Mouse (Mus musculus) neural tube, embryonic 13.5 days (tissue): ENCODE measurements around the gene Mphosph8. TPM values are rescaled to one million over a fixed set of nuclear protein-coding genes. Genes with fewer than 3 reads are reported as not detected.
A peak's percentile ranks its signal among the peaks of the same experiment; 100 is the strongest.

Source experiments
- ATAC-seq: fragments of 200-750 bp; cut with Nextera tagmentation; 2 replicates; pipeline ENCODE4 v1.8.0; 2017; ENCODE audit warnings: low read depth, mild to moderate bottlenecking, moderate TSS enrichment, moderate library complexity
- H3K27ac ChIP-seq: fragments of 300-500 bp; sonication (generic); replicated peaks from 2 replicates; pipeline ENCODE4 v1.5.1; 2015; ENCODE audit warnings: moderate library complexity, mild to moderate bottlenecking, inconsistent platforms
- H3K27me3 ChIP-seq: fragments of 300-500 bp; sonication (generic); 2 replicates; pipeline ENCODE4 v1.6.1; 2015; ENCODE audit warnings: mild to moderate bottlenecking, inconsistent platforms
- H3K36me3 ChIP-seq: fragments of 300-500 bp; sonication (generic); 2 replicates; pipeline ENCODE4 v1.6.1; 2015; ENCODE audit warnings: mild to moderate bottlenecking, inconsistent platforms
- H3K4me1 ChIP-seq: fragments of 300-500 bp; sonication (generic); replicated peaks from 2 replicates; pipeline ENCODE4 v1.6.1; 2015; ENCODE audit warnings: inconsistent platforms
- H3K4me2 ChIP-seq: fragments of 300-500 bp; sonication (generic); 2 replicates; pipeline ENCODE4 v1.6.1; 2015; ENCODE audit warnings: inconsistent platforms, mild to moderate bottlenecking, moderate library complexity
- H3K4me3 ChIP-seq: fragments of 300-500 bp; sonication (generic); 2 replicates; pipeline ENCODE4 v1.5.1; 2015; ENCODE audit warnings: mild to moderate bottlenecking, inconsistent platforms
- H3K9ac ChIP-seq: fragments of 300-500 bp; sonication (generic); 2 replicates; pipeline ENCODE4 v1.6.1; 2015; ENCODE audit warnings: moderate library complexity, mild to moderate bottlenecking, inconsistent platforms
- H3K9me3 ChIP-seq: fragments of 300-500 bp; sonication (generic); 2 replicates; pipeline ENCODE4 v1.6.1; 2016; ENCODE audit warnings: inconsistent platforms
- WGBS: fragments of 180-500 bp; shearing (Covaris S2); methylation state at CpG from one replicate; pipeline ENCODE4 v1.1.7; 2015; 5-methylcytosine and 5-hydroxymethylcytosine counted together
- polyA plus RNA-seq: library from polyadenylated mRNA; unstranded; fragments of >200 nt; fragmentation: Nextera tagmentation; extraction: Ambion mirVana; gene quantifications from 2 replicates; pipeline ENCODE4 v1.2.1, GENCODE M21; 2015

Gene Mphosph8
- 46.0 and 48.3 TPM in 2 replicates for polyA plus RNA-seq

DNA sequence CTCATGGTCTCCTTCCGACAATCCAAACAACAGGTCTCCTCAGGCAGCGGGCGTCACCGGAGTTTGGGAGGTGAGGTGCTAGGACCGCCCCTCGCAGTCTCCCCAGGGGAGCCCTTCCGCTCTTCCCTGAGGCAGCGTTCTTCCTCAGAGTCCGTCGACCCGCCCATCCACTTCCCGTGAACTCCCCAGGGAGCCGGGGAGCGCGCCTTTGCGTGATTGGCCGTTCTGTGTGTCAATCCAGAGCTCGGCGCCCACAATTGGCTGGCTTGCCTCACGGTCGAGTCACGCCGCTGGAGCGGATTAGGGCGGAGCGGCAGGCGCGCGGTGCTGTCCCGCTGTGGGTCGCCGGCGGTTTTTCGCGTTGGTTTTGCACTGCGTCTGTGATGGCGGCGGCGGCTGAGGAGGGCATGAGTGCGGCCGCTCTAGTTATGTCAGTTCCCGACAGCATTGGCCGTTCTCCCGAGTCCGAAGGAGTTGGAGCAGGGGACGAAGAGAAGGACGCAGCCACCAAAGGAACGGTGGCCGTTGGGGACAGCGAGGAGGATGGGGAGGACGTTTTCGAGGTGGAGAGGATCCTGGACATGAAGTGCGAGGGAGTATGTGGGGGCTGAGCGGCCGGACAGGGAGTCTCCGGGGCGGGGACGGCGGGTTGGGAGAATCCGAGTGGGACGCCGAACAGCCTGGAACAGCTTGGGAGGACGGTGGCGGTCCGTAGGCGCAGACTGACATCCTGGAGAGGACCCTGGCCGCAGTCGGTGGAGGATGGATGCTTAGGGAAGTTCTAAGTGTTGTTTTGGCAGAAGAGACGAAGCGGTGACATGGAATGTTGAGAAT, at the start of gene Mphosph8:
Mphosph8 (plus strand) TSS at position 280 of the 834 bp plus-strand sequence.
- ATAC-seq = peak; percentile 100
- Histone ChIP-seq H3K4me1 (peaks cover 31% of the 10 kb centered on the region), H3K9me3 (no peaks in the 10 kb centered on the region), H3K27ac (peak within 1 kb of the TSS; percentile 92), H3K27me3 (no peaks in the 10 kb centered on the region), H3K9ac (peak within 1 kb of the TSS; percentile 93), H3K36me3 (peaks cover 7% of the 10 kb centered on the region), H3K4me2 (peak within 1 kb of the TSS; percentile 90), H3K4me3 (peak within 1 kb of the TSS; percentile 93)
- WGBS = under 1% methylated on average over 70 of the region's 70 CpGs

DNA sequence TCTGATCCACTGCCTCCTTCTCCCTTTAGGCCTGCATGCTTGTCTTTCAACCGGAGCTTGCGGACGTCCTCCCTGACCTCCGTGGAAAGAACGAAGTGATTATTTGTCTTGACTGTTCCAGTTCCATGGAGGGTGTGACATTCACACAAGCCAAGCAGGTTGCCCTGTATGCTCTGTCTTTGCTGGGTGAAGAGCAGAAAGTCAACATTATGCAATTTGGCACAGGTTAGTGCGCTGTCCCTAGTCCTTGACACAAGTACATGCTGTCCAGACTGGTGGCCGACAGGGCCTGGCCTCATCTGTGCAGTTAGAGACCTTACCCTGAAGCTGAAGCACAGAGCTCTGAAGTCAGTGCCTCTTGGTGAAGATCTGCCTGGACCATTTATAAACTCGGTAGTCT, 47.6 kb upstream of the Mphosph8 start:
- Histone ChIP-seq H3K27ac (no peak overlapping the region), H3K36me3 (no peaks in the 10 kb centered on the region), H3K9ac (no peak overlapping the region), H3K4me1 (no peaks in the 10 kb centered on the region), H3K27me3 (no peaks in the 10 kb centered on the region), H3K9me3 (no peaks in the 10 kb centered on the region), H3K4me3 (no peak overlapping the region), H3K4me2 (no peak overlapping the region)
- whole genome bisulfite sequencing = 89% methylated on average over 8 of the region's 8 CpGs
- no peak for ATAC-seq

DNA sequence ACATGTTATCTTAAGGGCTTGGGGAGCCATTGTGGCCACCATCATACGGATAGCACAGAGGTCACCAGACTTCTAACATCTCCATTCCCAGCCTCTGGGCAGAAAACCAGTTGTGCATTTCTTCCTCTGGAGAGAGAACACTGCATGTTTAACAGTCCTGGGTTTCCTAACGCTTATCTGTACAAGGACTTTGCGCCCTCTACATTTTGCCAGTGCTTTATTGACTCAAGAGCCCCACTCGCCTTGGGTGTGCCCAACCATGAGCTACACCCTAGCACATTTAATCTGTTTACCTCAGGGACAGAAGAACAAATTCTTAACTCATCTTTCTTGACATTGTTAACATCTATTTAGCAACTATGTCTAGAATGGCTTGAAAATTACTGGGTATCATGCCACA, 41.8 kb upstream of the Mphosph8 start:
- Histone ChIP-seq H3K4me1 (no peaks in the 10 kb centered on the region), H3K4me2 (no peak overlapping the region), H3K9me3 (no peaks in the 10 kb centered on the region), H3K4me3 (no peak overlapping the region), H3K36me3 (no peaks in the 10 kb centered on the region), H3K27me3 (no peaks in the 10 kb centered on the region), H3K9ac (no peak overlapping the region), H3K27ac (no peak overlapping the region)
- WGBS = 90% methylated on average over 4 of the region's 4 CpGs
- ATAC-seq = no peak

DNA sequence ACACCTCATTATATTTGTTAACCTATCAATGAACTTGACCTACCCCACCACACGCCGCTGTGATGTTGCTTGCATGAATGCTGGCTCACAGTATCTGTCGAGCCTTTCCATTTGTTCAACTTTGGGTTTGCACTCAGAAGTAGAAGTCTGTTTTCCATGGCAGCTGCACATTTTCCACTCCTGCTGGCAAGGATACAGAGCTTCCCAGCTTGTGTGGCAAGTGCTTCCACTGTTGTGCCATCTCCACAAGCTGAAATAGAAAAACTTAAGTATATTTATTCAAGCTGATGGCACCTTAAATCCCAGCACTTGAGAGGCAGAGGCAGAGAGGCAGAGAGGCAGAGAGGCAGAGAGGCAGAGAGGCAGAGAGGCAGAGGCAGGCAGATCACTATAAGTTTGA, 39.7 kb upstream of the Mphosph8 start:
- WGBS = 91% methylated on average over 3 of the region's 3 CpGs
- no peaks in the 10 kb centered on the region for H3K36me3 ChIP-seq
- no peak overlapping the region for H3K27ac ChIP-seq
- H3K4me1 ChIP-seq = no peaks in the 10 kb centered on the region
- ATAC-seq = no peak
- H3K9me3 ChIP-seq = no peaks in the 10 kb centered on the region
- H3K4me3 ChIP-seq = no peak overlapping the region
- H3K27me3 ChIP-seq = no peaks in the 10 kb centered on the region
- no peak overlapping the region for H3K9ac ChIP-seq
- H3K4me2 ChIP-seq = no peak overlapping the region

DNA sequence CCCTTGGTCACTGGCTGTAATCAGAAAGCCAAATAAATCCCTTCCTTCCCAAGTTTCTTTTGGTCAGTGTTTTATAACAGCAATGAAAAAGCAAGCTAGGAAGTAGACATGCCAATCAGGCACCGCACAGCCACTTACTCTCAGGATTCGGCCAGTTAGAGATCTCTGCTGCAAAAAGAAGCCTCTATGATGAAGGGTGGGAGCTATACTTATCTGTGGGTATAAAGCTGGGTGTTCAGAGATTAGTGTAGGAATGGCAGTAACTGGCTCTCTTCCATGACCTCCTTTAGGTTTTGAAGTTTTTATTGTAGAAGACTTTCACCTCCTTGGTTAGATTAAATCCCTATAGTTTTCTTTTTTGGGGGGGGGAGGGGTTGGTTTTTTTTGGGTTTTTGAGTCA, 36.9 kb upstream of the Mphosph8 start:
- Histone ChIP-seq H3K4me2 (no peak overlapping the region), H3K27ac (no peak overlapping the region), H3K9me3 (no peaks in the 10 kb centered on the region), H3K4me3 (no peak overlapping the region), H3K9ac (no peak overlapping the region), H3K4me1 (no peaks in the 10 kb centered on the region), H3K36me3 (no peaks in the 10 kb centered on the region), H3K27me3 (no peaks in the 10 kb centered on the region)
- no peak for ATAC-seq
- WGBS = 93% methylated on average over 2 of the region's 2 CpGs

DNA sequence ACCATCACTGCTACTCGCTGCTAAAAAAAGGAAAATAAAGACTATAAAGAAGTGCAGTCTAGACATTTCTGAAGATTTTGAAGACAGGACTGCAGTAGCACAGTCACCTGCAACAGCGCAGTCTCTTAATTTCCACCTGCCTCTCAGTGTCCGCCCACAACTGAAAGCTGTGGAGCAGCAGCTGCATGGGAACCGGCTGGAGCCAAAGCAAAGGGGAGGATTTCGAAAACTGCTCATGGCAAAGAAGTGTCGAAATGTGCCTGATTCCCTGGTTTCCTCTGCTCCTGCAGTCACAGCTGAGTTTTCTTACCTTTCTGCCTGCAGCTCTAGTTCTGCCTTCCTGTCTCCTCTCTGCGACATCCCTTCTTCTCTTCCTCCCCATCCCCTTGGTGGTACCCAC, 20.8 kb upstream of the Mphosph8 start:
- H3K9ac ChIP-seq = no peak overlapping the region
- H3K27ac ChIP-seq = no peak overlapping the region
- no peak overlapping the region for H3K4me2 ChIP-seq
- no peak overlapping the region for H3K4me3 ChIP-seq
- 60% methylated on average over 7 of the region's 7 CpGs for WGBS
- H3K4me1 ChIP-seq = no peaks in the 10 kb centered on the region
- H3K36me3 ChIP-seq = no peaks in the 10 kb centered on the region
- ATAC-seq = no peak
- H3K9me3 ChIP-seq = no peaks in the 10 kb centered on the region
- no peaks in the 10 kb centered on the region for H3K27me3 ChIP-seq

DNA sequence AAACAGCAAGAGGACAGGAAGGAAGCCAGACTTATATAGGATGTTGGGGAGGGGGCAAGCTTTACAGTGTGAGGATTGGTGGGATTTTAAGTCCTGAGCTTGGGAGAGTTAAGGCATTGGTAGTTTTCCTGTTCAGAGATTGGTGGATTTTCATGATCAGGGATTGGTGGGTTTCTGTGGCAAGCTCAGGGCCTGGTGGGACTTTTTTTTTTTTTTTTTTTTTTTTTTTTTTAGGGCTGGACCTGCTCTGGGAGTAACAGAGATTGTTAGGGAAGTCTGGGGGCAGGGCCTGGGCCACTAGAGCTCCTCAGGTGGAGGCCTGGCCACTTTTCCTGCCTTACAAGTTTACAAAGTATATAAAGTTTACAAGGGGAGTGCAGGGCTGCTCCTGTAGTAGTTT, 18.6 kb upstream of the Mphosph8 start:
- no peak overlapping the region for H3K4me3 ChIP-seq
- H3K4me1 ChIP-seq = no peaks in the 10 kb centered on the region
- no peaks in the 10 kb centered on the region for H3K27me3 ChIP-seq
- no peaks in the 10 kb centered on the region for H3K36me3 ChIP-seq
- peaks cover 3% of the 10 kb centered on the region; the same call in 1 of the 2 replicates for H3K9me3 ChIP-seq
- no peak overlapping the region for H3K27ac ChIP-seq
- no peak overlapping the region for H3K9ac ChIP-seq
- no peak overlapping the region for H3K4me2 ChIP-seq
- no peak for ATAC-seq

DNA sequence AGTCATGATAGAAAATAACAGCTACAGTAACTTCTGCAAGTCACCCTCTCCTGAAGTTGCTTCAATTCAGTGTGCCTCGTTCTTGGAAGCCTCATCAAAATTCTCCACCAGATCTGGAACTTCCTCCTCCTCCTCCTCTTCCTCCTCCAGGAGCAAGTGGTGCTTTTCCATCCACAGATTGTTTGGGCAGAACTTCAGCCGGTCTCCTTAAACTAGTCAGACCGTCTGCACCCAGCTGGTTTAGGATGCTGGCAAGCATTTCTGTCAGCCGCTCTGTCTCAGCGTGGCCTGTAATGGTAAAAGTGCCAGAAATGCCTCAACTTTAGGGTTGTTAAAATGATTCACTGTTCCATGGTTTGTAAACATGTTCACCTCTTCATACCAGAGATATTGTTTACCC, 2.4 kb upstream of the Mphosph8 start:
- H3K4me2 ChIP-seq = no peak overlapping the region
- no peak overlapping the region for H3K4me3 ChIP-seq
- H3K4me1 ChIP-seq = peaks cover 24% of the 10 kb centered on the region
- H3K36me3 ChIP-seq = no peaks in the 10 kb centered on the region
- ATAC-seq = no peak
- no peaks in the 10 kb centered on the region for H3K27me3 ChIP-seq
- no peak overlapping the region for H3K27ac ChIP-seq
- H3K9ac ChIP-seq = no peak overlapping the region
- no peaks in the 10 kb centered on the region for H3K9me3 ChIP-seq
- 65% methylated on average over 5 of the region's 5 CpGs for WGBS

DNA sequence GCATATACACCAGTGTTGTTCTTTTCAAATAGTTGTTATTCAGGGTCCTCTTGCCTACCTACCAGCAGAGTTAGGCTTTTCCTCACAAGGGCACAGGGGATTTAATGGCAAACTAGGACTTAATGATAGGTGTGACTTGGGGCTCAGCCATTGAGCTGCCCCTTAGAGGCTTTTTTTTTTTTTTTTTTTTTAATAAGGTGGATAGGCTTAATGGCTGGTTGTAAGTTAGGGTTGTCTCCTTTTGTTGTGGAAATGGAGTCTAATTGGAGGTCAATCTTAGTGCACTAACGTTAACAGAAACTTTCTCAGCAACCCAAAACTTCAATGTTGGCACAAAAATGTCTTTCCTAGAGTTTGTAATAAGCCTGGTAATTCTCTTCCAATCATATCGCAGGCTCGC, 1.1 kb upstream of the Mphosph8 start:
- Histone ChIP-seq H3K4me2 (peak overlapping the region; percentile 62), H3K4me3 (peak overlapping the region; percentile 93), H3K4me1 (peaks cover 31% of the 10 kb centered on the region), H3K9me3 (no peaks in the 10 kb centered on the region), H3K27ac (no peak overlapping the region), H3K27me3 (no peaks in the 10 kb centered on the region), H3K9ac (peak overlapping the region; percentile 93; the same call in 1 of the 2 replicates), H3K36me3 (no peaks in the 10 kb centered on the region)
- no peak for ATAC-seq
- 56% methylated on average over 3 of the region's 3 CpGs for WGBS

DNA sequence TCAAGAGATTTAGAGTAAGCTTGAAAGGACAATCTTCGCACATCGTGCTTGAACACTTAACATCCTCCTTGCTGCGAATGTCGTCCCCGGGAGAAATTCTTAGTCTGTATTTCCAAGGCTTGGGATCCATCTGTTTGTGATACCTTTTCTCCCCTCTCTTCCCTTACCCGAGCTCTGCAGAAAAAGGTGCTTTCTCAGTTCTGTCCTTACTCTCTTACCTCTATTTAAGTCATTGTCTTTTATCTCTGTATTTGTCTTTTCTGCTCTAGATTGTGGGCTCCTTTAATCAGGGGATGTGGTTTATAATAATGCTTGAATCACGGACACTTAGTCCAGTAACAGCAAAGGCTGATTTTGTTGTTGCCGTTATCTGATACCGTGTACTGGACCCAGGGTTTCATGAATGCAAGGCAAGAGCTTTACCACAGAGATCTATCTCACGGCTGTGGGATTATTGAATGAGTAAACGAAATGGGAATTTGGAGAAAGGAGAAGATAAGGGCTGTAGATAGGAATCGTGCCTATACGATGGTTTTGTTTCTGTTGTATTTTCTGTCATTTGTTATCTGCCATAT, 1.1 kb downstream of the Mphosph8 start:
- peak overlapping the region; percentile 93 for H3K4me3 ChIP-seq
- H3K27me3 ChIP-seq = no peaks in the 10 kb centered on the region
- H3K9me3 ChIP-seq = no peaks in the 10 kb centered on the region
- peak overlapping the region; percentile 92 for H3K27ac ChIP-seq
- peak overlapping the region; percentile 93 for H3K9ac ChIP-seq
- peaks cover 31% of the 10 kb centered on the region for H3K4me1 ChIP-seq
- WGBS = 9% methylated on average over 13 of the region's 13 CpGs
- H3K36me3 ChIP-seq = peaks cover 12% of the 10 kb centered on the region
- no peak for ATAC-seq
- peak overlapping the region; percentile 90 for H3K4me2 ChIP-seq

DNA sequence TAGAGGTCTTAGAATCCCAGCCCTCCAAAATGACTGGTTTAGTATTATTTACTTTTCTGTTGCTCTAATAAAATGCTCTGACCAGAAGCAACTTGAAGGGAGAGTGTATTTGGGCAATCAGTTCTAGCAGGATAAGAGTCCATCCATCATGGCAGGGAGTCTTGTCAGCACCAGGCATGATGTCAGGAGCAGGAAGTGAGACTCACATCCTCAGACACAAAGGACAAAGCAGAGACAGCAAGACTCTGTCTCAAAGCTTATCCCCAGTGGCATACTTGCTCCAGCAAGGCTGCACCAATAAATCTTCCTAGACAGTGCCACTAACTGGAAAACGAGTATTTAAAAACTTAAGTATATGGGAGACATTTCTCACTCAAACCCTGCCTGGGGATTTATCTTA, 17.4 kb downstream of the Mphosph8 start:
- Histone ChIP-seq H3K4me1 (no peaks in the 10 kb centered on the region), H3K9ac (no peak overlapping the region), H3K27me3 (no peaks in the 10 kb centered on the region), H3K27ac (no peak overlapping the region), H3K4me2 (no peak overlapping the region), H3K36me3 (peaks cover 86% of the 10 kb centered on the region), H3K4me3 (no peak overlapping the region), H3K9me3 (no peaks in the 10 kb centered on the region)
- WGBS = 20% methylated on average over 1 of the region's 1 CpGs
- no peak for ATAC-seq

DNA sequence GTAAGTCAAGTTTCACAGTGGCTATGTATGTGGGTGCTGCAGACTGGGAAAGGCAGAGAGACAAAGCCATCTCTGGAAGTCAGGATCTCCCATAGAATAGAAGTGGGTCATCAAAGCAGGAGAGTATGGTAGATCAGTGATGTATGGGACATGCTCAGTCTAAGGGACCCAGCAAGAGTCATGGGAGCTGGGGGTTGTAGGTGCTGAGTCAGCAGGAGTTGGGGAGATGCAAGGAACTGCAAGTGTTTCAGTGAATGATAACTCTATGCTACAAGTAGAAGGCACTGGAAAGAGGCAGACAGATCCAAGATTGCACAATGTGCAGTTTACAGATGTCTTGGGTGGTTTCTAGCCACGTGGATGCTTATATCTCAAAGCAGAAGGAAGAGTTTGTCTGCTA, 21.1 kb downstream of the Mphosph8 start:
- no peak overlapping the region for H3K4me3 ChIP-seq
- H3K36me3 ChIP-seq = peaks cover 94% of the 10 kb centered on the region
- no peak for ATAC-seq
- no peaks in the 10 kb centered on the region for H3K4me1 ChIP-seq
- H3K27ac ChIP-seq = no peak overlapping the region
- WGBS = 91% methylated on average over 1 of the region's 1 CpGs
- no peaks in the 10 kb centered on the region for H3K27me3 ChIP-seq
- H3K4me2 ChIP-seq = no peak overlapping the region
- no peaks in the 10 kb centered on the region for H3K9me3 ChIP-seq
- H3K9ac ChIP-seq = no peak overlapping the region
